Comparison of ENCODE assay signal across 8 mouse cellular contexts in genomic region chr2:3474361-3474805, GRCm38 (mm10). TPM values are rescaled to one million over a fixed set of nuclear protein-coding genes. Genes with fewer than 3 reads are reported as not detected.
DNase-seq lines count a peak whose midpoint lies in the region; ATAC-seq and TF ChIP-seq lines count a peak whose summit lies in the region.

No protein-coding gene starts in this region.

- H3K27ac ChIP-seq in embryonic facial prominence, embryonic 11.5 days (replicated peaks; ENCODE audit: low read depth, low read length) = peak overlapping the region; percentile 84
- H3K27ac ChIP-seq in kidney, adult 2 months (ENCODE audit: insufficient read depth, low read depth, low read length) = no peak overlapping the region
- peak overlapping the region; percentile 90 for H3K27ac ChIP-seq in limb, embryonic 14.5 days (replicated peaks; ENCODE audit: low read depth, low read length)
- peak overlapping the region; percentile 86 for H3K27ac ChIP-seq in midbrain, embryonic 16.5 days (ENCODE audit: low read length)

- ATAC-seq in embryonic facial prominence, embryonic 11.5 days (replicated peaks; ENCODE audit: insufficient number of reproducible peaks, low FRiP score, low TSS enrichment, low read depth) = peak; percentile 90
- peak; percentile 62 for ATAC-seq in limb, embryonic 14.5 days (ENCODE audit: low FRiP score, low read depth)
- ATAC-seq in midbrain, embryonic 16.5 days = peak; percentile 91

- TF ChIP-seq POLR2A in kidney, adult 2 months (IDR thresholded peaks at IDR 0.05; ENCODE audit: low read depth, low read length) = no peak
- no peak; the same call in 1 of the 2 replicates for TF ChIP-seq POLR2A in limb, embryonic 14.5 days (IDR thresholded peaks at IDR 0.05; ENCODE audit: borderline replicate concordance, extremely low read depth, insufficient read depth, insufficient read length)

- H3K4me2 ChIP-seq in embryonic facial prominence, embryonic 11.5 days (ENCODE audit: low read depth, low read length) = peak overlapping the region; percentile 36
- H3K4me2 ChIP-seq in limb, embryonic 14.5 days (replicated peaks; ENCODE audit: low read depth, low read length, severe bottlenecking) = peak overlapping the region; percentile 68
- H3K4me2 ChIP-seq in midbrain, embryonic 16.5 days (ENCODE audit: low read length) = peak overlapping the region; percentile 68

- DNase-seq in 3T3-L1 (ENCODE audit: low read depth, low spot score) = peak; percentile 57
- DNase-seq in adrenal gland, postnatal 25 days = peak; percentile 75
- DNase-seq in embryonic facial prominence, embryonic 11.5 days (ENCODE audit: low spot score) = peak; percentile 78
- peak; percentile 42 to 72 for DNase-seq in heart, adult 18-20 months
- peak; percentile 62 for DNase-seq in kidney, adult 2 months
- peak; percentile 41 for DNase-seq in limb, embryonic 14.5 days (ENCODE audit: low spot score)
- peak; percentile 67 for DNase-seq in splenic B cell, adult 2 months (ENCODE audit: low read depth, low spot score)

- H3K9ac ChIP-seq in embryonic facial prominence, embryonic 11.5 days (replicated peaks; ENCODE audit: low read length) = peak overlapping the region; percentile 78
- peak overlapping the region; percentile 74 for H3K9ac ChIP-seq in limb, embryonic 14.5 days (ENCODE audit: low read depth, low read length, severe bottlenecking)
- H3K9ac ChIP-seq in midbrain, embryonic 16.5 days (ENCODE audit: low read depth, low read length) = peak overlapping the region; percentile 76

- H3K27me3 ChIP-seq in embryonic facial prominence, embryonic 11.5 days (ENCODE audit: control insufficient read depth, insufficient read depth, low read length) = no peaks in the 10 kb centered on the region
- H3K27me3 ChIP-seq in kidney, adult 2 months (replicated peaks; ENCODE audit: control insufficient read depth, insufficient read depth, low read length) = no peaks in the 10 kb centered on the region
- H3K27me3 ChIP-seq in limb, embryonic 14.5 days (ENCODE audit: control insufficient read depth, insufficient read depth, low read length) = no peaks in the 10 kb centered on the region
- H3K27me3 ChIP-seq in midbrain, embryonic 16.5 days (ENCODE audit: control insufficient read depth, insufficient read depth, low read depth, low read length) = no peaks in the 10 kb centered on the region
- H3K27me3 ChIP-seq in splenic B cell, adult 2 months (ENCODE audit: control insufficient read depth, insufficient read depth, low read length, poor library complexity, severe bottlenecking) = no peaks in the 10 kb centered on the region

- H3K9me3 ChIP-seq in embryonic facial prominence, embryonic 11.5 days (replicated peaks; ENCODE audit: control insufficient read depth, low read length) = no peaks in the 10 kb centered on the region
- no peaks in the 10 kb centered on the region for H3K9me3 ChIP-seq in limb, embryonic 14.5 days (ENCODE audit: control insufficient read depth, low read length)
- no peaks in the 10 kb centered on the region for H3K9me3 ChIP-seq in midbrain, embryonic 16.5 days (replicated peaks; ENCODE audit: control insufficient read depth, low read length, poor library complexity, severe bottlenecking)

- H3K4me1 ChIP-seq in embryonic facial prominence, embryonic 11.5 days (ENCODE audit: control insufficient read depth, insufficient read depth, low read length) = no peaks in the 10 kb centered on the region
- H3K4me1 ChIP-seq in kidney, adult 2 months (ENCODE audit: control insufficient read depth, insufficient read depth, low read length) = peaks cover 4% of the 10 kb centered on the region; the same call in 1 of the 2 replicates
- peaks cover 12% of the 10 kb centered on the region for H3K4me1 ChIP-seq in limb, embryonic 14.5 days (ENCODE audit: control insufficient read depth, insufficient read depth, low read length)
- peaks cover 15% of the 10 kb centered on the region for H3K4me1 ChIP-seq in midbrain, embryonic 16.5 days (ENCODE audit: control insufficient read depth, insufficient read depth, low read length)

- TF ChIP-seq CTCF in kidney, adult 2 months (conservative IDR thresholded peaks at IDR 0.05; ENCODE audit: insufficient read depth, insufficient read length, low read depth, low read length) = no peak

- under 1% methylated on average over 44 of the region's 46 CpGs for WGBS in embryonic facial prominence, embryonic 11.5 days
- WGBS in kidney, adult 2 months = under 1% methylated on average over 46 of the region's 46 CpGs
- WGBS in limb, embryonic 14.5 days = under 1% methylated on average over 44 of the region's 46 CpGs
- under 1% methylated on average over 46 of the region's 46 CpGs for WGBS in midbrain, embryonic 16.5 days

- no peaks in the 10 kb centered on the region; the same call in 1 of the 2 replicates for H3K36me3 ChIP-seq in embryonic facial prominence, embryonic 11.5 days (replicated peaks; ENCODE audit: control insufficient read depth, insufficient read depth, low read depth, low read length)
- H3K36me3 ChIP-seq in kidney, adult 2 months (ENCODE audit: control insufficient read depth, insufficient read depth, low read length) = no peaks in the 10 kb centered on the region
- H3K36me3 ChIP-seq in limb, embryonic 14.5 days (ENCODE audit: control insufficient read depth, insufficient read depth, low read length) = no peaks in the 10 kb centered on the region; the same call in 1 of the 2 replicates
- H3K36me3 ChIP-seq in midbrain, embryonic 16.5 days (ENCODE audit: control insufficient read depth, insufficient read depth, low read length) = no peaks in the 10 kb centered on the region
- no peaks in the 10 kb centered on the region for H3K36me3 ChIP-seq in splenic B cell, adult 2 months (ENCODE audit: control insufficient read depth, insufficient read depth, low read length, poor library complexity, severe bottlenecking)

- peak overlapping the region; percentile 71 for H3K4me3 ChIP-seq in embryonic facial prominence, embryonic 11.5 days (ENCODE audit: low read depth, low read length)
- peak overlapping the region; percentile 91 for H3K4me3 ChIP-seq in kidney, adult 2 months (ENCODE audit: insufficient read depth, low read depth, low read length)
- H3K4me3 ChIP-seq in limb, embryonic 14.5 days (replicated peaks; ENCODE audit: low read length) = peak overlapping the region; percentile 97
- peak overlapping the region; percentile 97 for H3K4me3 ChIP-seq in midbrain, embryonic 16.5 days (ENCODE audit: low read depth, low read length)

RNA-seq across cellular contexts. Expression of gene Suv39h2, which starts 0.4 kb away (rescaled TPM):
- 1.6 and 3.1 TPM in 2 replicates for total RNA-seq in adrenal gland, postnatal 25 days (2021)
- 47.4 and 54.5 TPM in 2 replicates for polyA plus RNA-seq in embryonic facial prominence, embryonic 11.5 days (2014; fragmentation: Nextera tagmentation; extraction: Ambion mirVana)
- under 1 TPM; 0.62 to 0.72 TPM for total RNA-seq in heart, adult 18-20 months (2021)
- 0.16 and 0.22 TPM in 2 replicates for polyA plus RNA-seq in kidney, adult 2 months (2012; rRNA removed)
- 7.5 and 9.2 TPM in 2 replicates for polyA plus RNA-seq in limb, embryonic 14.5 days (2012; rRNA removed)
- 15.4 and 17.6 TPM in 2 replicates for polyA plus RNA-seq in limb, embryonic 14.5 days (2014; fragmentation: Nextera tagmentation; extraction: Ambion mirVana)
- polyA plus RNA-seq in midbrain, embryonic 16.5 days (2015; fragmentation: Nextera tagmentation; extraction: Ambion mirVana) = 6.0 and 6.5 TPM in 2 replicates

RNA-seq across cellular contexts. Expression of gene Gm45902, which starts 38.2 kb away (rescaled TPM):
- 2.5 and 3.7 TPM in 2 replicates for total RNA-seq in adrenal gland, postnatal 25 days (2021)
- 7.1 and 8.8 TPM in 2 replicates for polyA plus RNA-seq in embryonic facial prominence, embryonic 11.5 days (2014; fragmentation: Nextera tagmentation; extraction: Ambion mirVana)
- 1 to 10 TPM in 1 of 2 experiments, under 1 TPM in 1; 0.99 to 1.4 TPM for total RNA-seq in heart, adult 18-20 months (2021)
- polyA plus RNA-seq in kidney, adult 2 months (2012; rRNA removed) = 0.72 and 0.80 TPM in 2 replicates
- 4.2 and 4.4 TPM in 2 replicates for polyA plus RNA-seq in limb, embryonic 14.5 days (2012; rRNA removed)
- polyA plus RNA-seq in limb, embryonic 14.5 days (2014; fragmentation: Nextera tagmentation; extraction: Ambion mirVana) = 3.8 and 4.7 TPM in 2 replicates
- 8.1 and 8.7 TPM in 2 replicates for polyA plus RNA-seq in midbrain, embryonic 16.5 days (2015; fragmentation: Nextera tagmentation; extraction: Ambion mirVana)

RNA-seq across cellular contexts. Expression of gene Hspa14, which starts 38.2 kb away (rescaled TPM):
- 40.8 and 44.7 TPM in 2 replicates for total RNA-seq in adrenal gland, postnatal 25 days (2021)
- polyA plus RNA-seq in embryonic facial prominence, embryonic 11.5 days (2014; fragmentation: Nextera tagmentation; extraction: Ambion mirVana) = 122 and 125 TPM in 2 replicates
- total RNA-seq in heart, adult 18-20 months (2021) = 10 to 100 TPM; 23.0 to 23.9 TPM
- 20.1 and 21.6 TPM in 2 replicates for polyA plus RNA-seq in kidney, adult 2 months (2012; rRNA removed)
- polyA plus RNA-seq in limb, embryonic 14.5 days (2012; rRNA removed) = 74.3 and 82.6 TPM in 2 replicates
- polyA plus RNA-seq in limb, embryonic 14.5 days (2014; fragmentation: Nextera tagmentation; extraction: Ambion mirVana) = 88.2 and 98.5 TPM in 2 replicates
- polyA plus RNA-seq in midbrain, embryonic 16.5 days (2015; fragmentation: Nextera tagmentation; extraction: Ambion mirVana) = 63.4 and 66.0 TPM in 2 replicates

RNA-seq across cellular contexts. Expression of gene Cdnf, which starts 38.4 kb away (rescaled TPM):
- total RNA-seq in adrenal gland, postnatal 25 days (2021) = 2.0 and 3.8 TPM in 2 replicates
- polyA plus RNA-seq in embryonic facial prominence, embryonic 11.5 days (2014; fragmentation: Nextera tagmentation; extraction: Ambion mirVana) = 0.36 TPM in 1 of 2 replicates, not detected in the other
- total RNA-seq in heart, adult 18-20 months (2021) = 10 to 100 TPM; 30.3 to 34.8 TPM
- polyA plus RNA-seq in kidney, adult 2 months (2012; rRNA removed) = 0.53 and 0.64 TPM in 2 replicates
- polyA plus RNA-seq in limb, embryonic 14.5 days (2012; rRNA removed) = 0.34 and 0.73 TPM in 2 replicates
- polyA plus RNA-seq in limb, embryonic 14.5 days (2014; fragmentation: Nextera tagmentation; extraction: Ambion mirVana) = 0.08 and 0.32 TPM in 2 replicates
- polyA plus RNA-seq in midbrain, embryonic 16.5 days (2015; fragmentation: Nextera tagmentation; extraction: Ambion mirVana) = 0.23 and 0.37 TPM in 2 replicates

RNA-seq across cellular contexts. Expression of gene Dclre1c, which starts 50.5 kb away (rescaled TPM):
- total RNA-seq in adrenal gland, postnatal 25 days (2021) = 10.0 and 12.1 TPM in 2 replicates
- polyA plus RNA-seq in embryonic facial prominence, embryonic 11.5 days (2014; fragmentation: Nextera tagmentation; extraction: Ambion mirVana) = 5.8 and 5.9 TPM in 2 replicates
- total RNA-seq in heart, adult 18-20 months (2021) = 1 to 10 TPM; 2.4 to 4.0 TPM
- 2.1 and 2.3 TPM in 2 replicates for polyA plus RNA-seq in kidney, adult 2 months (2012; rRNA removed)
- 9.0 and 10.5 TPM in 2 replicates for polyA plus RNA-seq in limb, embryonic 14.5 days (2012; rRNA removed)
- 7.0 and 7.3 TPM in 2 replicates for polyA plus RNA-seq in limb, embryonic 14.5 days (2014; fragmentation: Nextera tagmentation; extraction: Ambion mirVana)
- 6.6 and 9.7 TPM in 2 replicates for polyA plus RNA-seq in midbrain, embryonic 16.5 days (2015; fragmentation: Nextera tagmentation; extraction: Ambion mirVana)
